Mouse (Mus musculus): ENCODE measurements around the gene Olfr1423. TPM values are rescaled to one million over a fixed set of nuclear protein-coding genes. Genes with fewer than 3 reads are reported as not detected.

The Olfr1423 gene
- polyA plus RNA-seq, 1 experiment: not detected

DNA sequence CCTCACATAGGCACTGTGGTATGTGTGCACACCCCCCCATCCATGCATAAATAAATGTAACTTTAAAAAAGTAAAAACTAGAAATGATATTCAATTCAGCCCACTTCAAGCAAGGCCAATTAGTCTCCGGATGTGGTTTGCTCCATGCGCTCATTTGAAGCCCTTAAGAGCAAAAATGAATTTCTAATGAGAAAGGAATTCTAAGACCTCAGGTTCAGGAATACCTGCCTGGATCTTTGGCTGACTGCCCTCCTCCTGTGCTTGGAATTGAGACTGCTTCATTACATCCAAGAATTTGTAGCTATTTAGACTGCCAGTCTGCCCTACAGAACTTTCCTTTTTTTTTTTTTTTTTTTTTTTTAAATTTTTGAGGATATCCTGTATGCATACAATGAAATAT, 37.5 kb downstream of the Olfr1423 start:
- TF ChIP-seq CTCF (IDR thresholded peaks at IDR 0.05; ENCODE audit: control insufficient read depth, insufficient read depth, low read length): no peak
- no peak for TF ChIP-seq POLR2A (IDR thresholded peaks at IDR 0.05; ENCODE audit: borderline replicate concordance, control insufficient read depth, low read depth, low read length)
- WGBS: 93% methylated on average over 2 of the region's 2 CpGs
- Histone ChIP-seq H3K4me3 (replicated peaks; ENCODE audit: control insufficient read depth, low read depth, low read length) (no peak overlapping the region), H3K27ac (ENCODE audit: control insufficient read depth, insufficient read depth, low read depth, low read length, poor library complexity) (no peak overlapping the region), H3K4me1 (ENCODE audit: control insufficient read depth, insufficient read depth, low read length) (peaks cover 4% of the 10 kb centered on the region)

DNA sequence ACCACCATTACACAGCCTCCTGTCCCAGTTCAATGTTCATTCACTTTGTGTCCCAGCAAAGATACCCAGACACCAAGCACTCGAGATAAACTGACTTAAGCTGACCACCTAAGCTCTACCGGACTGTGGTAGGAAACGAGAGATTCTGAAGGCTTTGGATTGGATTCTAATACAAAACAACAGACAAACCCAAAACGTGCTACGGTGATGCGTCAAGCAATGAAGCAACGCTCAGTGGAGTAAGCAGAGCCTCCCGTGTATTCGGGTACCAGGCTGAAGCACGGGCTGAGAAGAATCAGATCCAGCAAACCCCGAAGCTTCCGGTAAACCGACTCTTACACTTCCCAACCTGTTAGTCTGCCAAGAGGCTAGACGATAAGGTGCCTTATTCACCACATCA, 38.3 kb downstream of the Olfr1423 start:
- Histone ChIP-seq H3K4me1 (ENCODE audit: control insufficient read depth, insufficient read depth, low read length) (peaks cover 4% of the 10 kb centered on the region), H3K27ac (ENCODE audit: control insufficient read depth, insufficient read depth, low read depth, low read length, poor library complexity) (no peak overlapping the region), H3K4me3 (replicated peaks; ENCODE audit: control insufficient read depth, low read depth, low read length) (no peak overlapping the region)
- WGBS: 68% methylated on average over 14 of the region's 14 CpGs
- no peak for TF ChIP-seq CTCF (IDR thresholded peaks at IDR 0.05; ENCODE audit: control insufficient read depth, insufficient read depth, low read length)

DNA sequence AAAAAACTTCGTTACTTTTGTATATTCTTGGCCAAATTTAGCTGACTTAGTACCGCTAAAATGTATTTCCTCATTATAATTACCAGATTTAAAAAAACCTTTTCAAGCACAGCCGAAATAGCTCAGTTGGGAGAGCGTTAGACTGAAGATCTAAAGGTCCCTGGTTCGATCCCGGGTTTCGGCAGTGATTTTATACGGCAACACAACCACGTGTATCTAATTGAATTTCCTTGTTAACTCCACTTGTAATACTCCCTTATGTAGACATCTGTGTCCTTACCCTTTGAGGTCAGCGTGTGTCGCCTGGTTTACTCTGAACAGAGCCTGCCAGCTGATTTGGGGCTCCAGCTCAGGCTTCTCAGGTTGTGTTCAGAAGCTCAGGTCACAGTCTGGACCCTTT, 39.0 kb downstream of the Olfr1423 start:
- H3K4me3 ChIP-seq (replicated peaks; ENCODE audit: control insufficient read depth, low read depth, low read length): no peak overlapping the region
- under 1% methylated on average over 11 of the region's 11 CpGs for WGBS
- TF ChIP-seq POLR2A (IDR thresholded peaks at IDR 0.05; ENCODE audit: borderline replicate concordance, control insufficient read depth, low read depth, low read length) (no peak), CTCF (IDR thresholded peaks at IDR 0.05; ENCODE audit: control insufficient read depth, insufficient read depth, low read length) (no peak)
- H3K4me1 ChIP-seq (ENCODE audit: control insufficient read depth, insufficient read depth, low read length): peaks cover 4% of the 10 kb centered on the region
- H3K27ac ChIP-seq (ENCODE audit: control insufficient read depth, insufficient read depth, low read depth, low read length, poor library complexity): no peak overlapping the region

DNA sequence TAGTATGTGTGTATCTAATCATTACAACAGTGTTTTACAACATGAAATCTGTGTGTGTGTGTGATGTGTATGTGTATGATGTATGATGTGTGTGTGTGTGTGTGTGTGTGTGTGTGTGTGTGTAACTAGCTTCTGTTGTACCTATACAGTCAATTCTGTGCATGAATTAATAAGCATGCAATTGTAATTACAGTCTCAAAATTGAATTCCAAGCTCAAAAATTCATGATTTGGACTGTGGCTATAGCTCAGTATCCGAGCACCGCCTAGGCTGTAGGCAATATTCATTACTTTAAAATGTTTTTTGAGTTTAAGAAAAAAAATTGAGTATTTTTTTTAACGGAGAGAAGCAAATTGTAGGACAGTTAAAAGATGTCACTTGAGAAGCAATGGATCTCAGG, 39.4 kb downstream of the Olfr1423 start:
- H3K4me3 ChIP-seq (replicated peaks; ENCODE audit: control insufficient read depth, low read depth, low read length): no peak overlapping the region
- H3K27ac ChIP-seq (ENCODE audit: control insufficient read depth, insufficient read depth, low read depth, low read length, poor library complexity): no peak overlapping the region
- no peak for TF ChIP-seq CTCF (IDR thresholded peaks at IDR 0.05; ENCODE audit: control insufficient read depth, insufficient read depth, low read length)
- TF ChIP-seq POLR2A (IDR thresholded peaks at IDR 0.05; ENCODE audit: borderline replicate concordance, control insufficient read depth, low read depth, low read length): no peak
- WGBS: 21% methylated on average over 3 of the region's 3 CpGs
- peaks cover 4% of the 10 kb centered on the region for H3K4me1 ChIP-seq (ENCODE audit: control insufficient read depth, insufficient read depth, low read length)

DNA sequence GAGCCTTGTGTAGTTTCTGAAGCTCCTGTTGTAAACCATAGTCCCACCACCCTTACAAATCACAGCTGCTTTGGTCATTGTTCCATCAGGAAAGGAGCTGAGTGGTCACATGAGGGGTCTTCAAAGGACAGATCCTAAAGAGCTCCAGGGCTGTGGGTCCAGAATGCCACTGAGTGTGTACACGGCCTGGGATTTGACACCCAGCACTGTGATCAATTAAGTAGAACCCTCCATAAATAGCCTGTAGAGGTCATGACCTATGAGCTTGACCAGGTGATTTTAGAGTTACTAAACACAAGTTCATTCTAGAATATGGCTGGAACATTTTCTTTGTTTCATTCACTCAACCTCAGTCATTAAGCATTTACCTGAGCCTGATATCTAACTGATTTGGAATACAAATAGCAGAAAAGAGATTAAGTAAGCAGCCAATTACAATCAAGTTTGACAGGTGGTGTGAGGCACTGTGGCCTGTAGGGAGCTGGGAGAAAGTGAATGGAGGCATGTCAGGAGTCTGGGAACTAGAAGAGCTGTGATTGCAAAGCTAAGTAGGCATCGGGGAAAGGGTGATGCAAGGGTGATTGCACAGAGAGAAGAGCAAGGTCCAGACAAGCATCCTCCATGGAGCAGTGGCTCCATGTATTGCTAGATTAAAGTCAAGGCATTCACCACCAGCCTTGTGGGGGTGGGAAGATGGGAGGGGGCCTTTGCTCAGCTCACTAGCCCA, 45.2 kb downstream of the Olfr1423 start:
- 69% methylated on average over 2 of the region's 2 CpGs for WGBS
- Histone ChIP-seq H3K4me3 (replicated peaks; ENCODE audit: control insufficient read depth, low read depth, low read length) (no peak overlapping the region), H3K27ac (ENCODE audit: control insufficient read depth, insufficient read depth, low read depth, low read length, poor library complexity) (no peak overlapping the region), H3K4me1 (ENCODE audit: control insufficient read depth, insufficient read depth, low read length) (no peaks in the 10 kb centered on the region; the same call in 1 of the 2 replicates)
- TF ChIP-seq POLR2A (IDR thresholded peaks at IDR 0.05; ENCODE audit: borderline replicate concordance, control insufficient read depth, low read depth, low read length) (no peak), CTCF (IDR thresholded peaks at IDR 0.05; ENCODE audit: control insufficient read depth, insufficient read depth, low read length) (no peak)

DNA sequence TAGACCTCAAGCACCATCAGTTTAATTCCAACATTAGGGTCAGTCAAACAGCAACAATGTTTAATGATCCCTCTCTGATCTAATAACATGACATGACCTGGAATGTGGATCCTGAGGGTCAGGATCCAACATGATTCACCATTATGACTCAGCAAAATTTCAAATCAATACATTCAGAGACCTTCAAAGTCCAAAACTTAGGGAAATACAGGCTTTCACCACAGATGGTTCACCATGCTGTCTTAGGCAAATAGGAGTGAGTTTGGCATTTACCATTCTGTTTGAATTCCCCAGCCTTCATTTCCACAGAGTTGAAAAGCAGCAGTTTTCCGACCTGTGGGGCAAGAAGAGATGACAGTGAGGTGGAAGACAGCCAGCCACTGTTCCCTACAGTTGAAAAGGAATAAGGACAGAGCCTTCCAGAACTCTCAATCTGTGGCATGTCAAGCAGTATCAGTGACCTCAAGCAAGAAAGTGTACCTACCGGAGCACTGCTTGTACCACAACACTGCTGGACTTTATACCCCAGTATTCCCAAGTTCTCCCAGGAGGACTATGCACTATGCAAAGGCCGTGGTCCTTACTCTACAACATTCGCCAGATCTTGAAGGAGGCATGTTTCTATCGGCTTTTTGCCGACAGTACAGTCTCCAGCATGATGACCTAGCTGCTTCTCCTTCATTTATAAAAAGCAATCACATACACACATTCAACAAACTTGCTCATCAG, 46.2 kb downstream of the Olfr1423 start:
- Histone ChIP-seq H3K27ac (ENCODE audit: control insufficient read depth, insufficient read depth, low read depth, low read length, poor library complexity) (no peak overlapping the region), H3K4me1 (ENCODE audit: control insufficient read depth, insufficient read depth, low read length) (no peaks in the 10 kb centered on the region), H3K4me3 (replicated peaks; ENCODE audit: control insufficient read depth, low read depth, low read length) (no peak overlapping the region)
- WGBS: 88% methylated on average over 6 of the region's 6 CpGs
- no peak for TF ChIP-seq CTCF (IDR thresholded peaks at IDR 0.05; ENCODE audit: control insufficient read depth, insufficient read depth, low read length)
- no peak for TF ChIP-seq POLR2A (IDR thresholded peaks at IDR 0.05; ENCODE audit: borderline replicate concordance, control insufficient read depth, low read depth, low read length)

DNA sequence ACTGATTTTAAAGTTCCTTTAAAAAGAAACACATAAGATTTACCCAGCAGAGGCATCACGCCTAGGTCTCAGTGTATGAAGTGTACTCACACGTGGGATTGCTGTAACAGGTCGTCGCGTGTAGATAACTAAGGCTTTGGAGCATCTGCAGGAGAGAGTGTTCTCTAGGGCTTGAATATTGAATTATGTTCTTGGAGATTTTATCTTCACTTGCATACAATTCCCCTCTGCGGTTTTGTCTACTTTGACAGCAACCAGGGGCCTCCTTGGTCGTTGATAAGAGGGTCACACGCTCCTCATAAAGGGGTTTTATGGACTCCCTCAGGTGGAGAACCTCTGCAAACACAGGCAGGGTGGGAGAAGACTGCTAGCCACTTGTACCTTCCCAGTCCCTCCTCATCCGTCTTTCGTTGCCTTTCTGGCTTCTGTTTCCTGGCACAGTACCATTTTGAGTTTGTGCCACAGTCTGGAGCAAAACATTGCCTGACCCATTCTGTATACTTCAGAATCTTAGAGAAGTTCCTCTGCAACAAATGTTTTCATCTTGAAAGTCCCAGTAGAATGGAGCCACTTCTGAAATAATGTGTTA, 48.6 kb downstream of the Olfr1423 start:
- 80% methylated on average over 10 of the region's 10 CpGs for WGBS
- TF ChIP-seq CTCF (IDR thresholded peaks at IDR 0.05; ENCODE audit: control insufficient read depth, insufficient read depth, low read length) (no peak), POLR2A (IDR thresholded peaks at IDR 0.05; ENCODE audit: borderline replicate concordance, control insufficient read depth, low read depth, low read length) (no peak)

DNA sequence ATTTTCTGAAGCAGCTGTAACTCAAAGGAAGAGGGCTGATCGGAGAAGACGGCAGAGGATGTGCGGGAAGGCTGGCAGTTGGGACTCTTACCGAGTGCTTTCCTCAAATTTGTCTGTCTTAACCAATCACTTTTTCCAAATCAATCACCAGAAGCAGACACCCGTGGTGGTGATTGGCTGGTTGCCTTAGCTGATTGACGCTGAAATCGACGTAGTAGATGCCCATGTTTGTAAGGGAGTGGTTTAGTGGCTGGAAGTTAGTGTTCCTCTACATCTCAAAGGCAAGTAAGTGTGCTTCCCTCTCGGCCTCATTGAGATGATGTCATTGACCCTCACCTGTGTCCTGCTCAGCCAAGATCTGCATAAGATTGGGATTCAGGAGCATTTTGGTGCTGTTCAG, 49.1 kb downstream of the Olfr1423 start:
- TF ChIP-seq POLR2A (IDR thresholded peaks at IDR 0.05; ENCODE audit: borderline replicate concordance, control insufficient read depth, low read depth, low read length) (no peak), CTCF (IDR thresholded peaks at IDR 0.05; ENCODE audit: control insufficient read depth, insufficient read depth, low read length) (no peak)
- Histone ChIP-seq H3K27ac (ENCODE audit: control insufficient read depth, insufficient read depth, low read depth, low read length, poor library complexity) (no peak overlapping the region), H3K4me1 (ENCODE audit: control insufficient read depth, insufficient read depth, low read length) (no peaks in the 10 kb centered on the region), H3K4me3 (replicated peaks; ENCODE audit: control insufficient read depth, low read depth, low read length) (no peak overlapping the region)
- 93% methylated on average over 9 of the region's 9 CpGs for WGBS

More for the DNA sequence above, 48.6 kb downstream of the Olfr1423 start:
- H3K4me1 ChIP-seq (ENCODE audit: control insufficient read depth, insufficient read depth, low read length): no peaks in the 10 kb centered on the region
- H3K27ac ChIP-seq (ENCODE audit: control insufficient read depth, insufficient read depth, low read depth, low read length, poor library complexity): no peak overlapping the region
- no peak overlapping the region for H3K4me3 ChIP-seq (replicated peaks; ENCODE audit: control insufficient read depth, low read depth, low read length)
